Comparison of ENCODE assay signal across 21 mouse cellular contexts in genomic region chr1:75133421-75134207, GRCm38 (mm10). TPM values are rescaled to one million over a fixed set of nuclear protein-coding genes. Genes with fewer than 3 reads are reported as not detected.
DNase-seq lines count a peak whose midpoint lies in the region; ATAC-seq and TF ChIP-seq lines count a peak whose summit lies in the region.
"Had no signal": no experiment of that assay in that cellular context is flagged by ENCODE, and none has a peak within 500 bp of the region (broad histone marks: within the 10 kb centered on the region; RNA-seq: fewer than 3 reads in every experiment).

Gene Slc23a3 (minus strand): TSS chr1:75133890.

- peak within 1 kb of the TSS; percentile 14; the same call in 1 of the 2 replicates for H3K4me2 ChIP-seq in lung, postnatal 0 days (replicated peaks; ENCODE audit: low read depth, low read length)
- H3K4me2 ChIP-seq in kidney, embryonic 14.5 days (replicated peaks; ENCODE audit: low read depth, low read length), result no peak within 1 kb of the TSS
- H3K4me2 ChIP-seq: lung, embryonic 14.5 days; neural tube, embryonic 12.5 days had no signal

- TF ChIP-seq EP300 in lung, postnatal 0 days (IDR thresholded peaks at IDR 0.05), result no peak

- intact Hi-C loops in gastrocnemius, adult 2 months (cut with DNase I), result no loop called here

- DNase-seq in lung, postnatal 0 days (ENCODE audit: low spot score), result peak; percentile 57
- DNase-seq in lung, postnatal 36 days, result no peak
- peak; percentile 28 to 58 for DNase-seq in kidney, postnatal 4 days
- DNase-seq in gastrocnemius, adult 2 months, result no peak
- no peak for DNase-seq in thymus, postnatal 25 days
- no peak for DNase-seq in urinary bladder, postnatal 25 days (ENCODE audit: low spot score)
- DNase-seq: adrenal gland, postnatal 14 days; cerebellum, adult 9-11 months; embryo, embryonic 11 days; gastrocnemius, postnatal 14 days; heart, postnatal 36 days; lung, embryonic 14.5 days; right cerebral cortex, postnatal 14 days; thymus, adult 18-20 months had no signal

- ATAC-seq in lung, postnatal 0 days, result peak; percentile 62
- ATAC-seq in kidney, embryonic 14.5 days (ENCODE audit: low FRiP score, low TSS enrichment), result peak; percentile 21; the same call in 1 of the 2 replicates
- ATAC-seq: forebrain, embryonic 16.5 days had no signal

- no peak within 1 kb of the TSS for H3K9ac ChIP-seq in lung, postnatal 0 days (replicated peaks; ENCODE audit: low read depth)
- H3K9ac ChIP-seq in kidney, embryonic 14.5 days (ENCODE audit: low read depth, low read length), result no peak within 1 kb of the TSS
- H3K9ac ChIP-seq: lung, embryonic 14.5 days; neural tube, embryonic 12.5 days had no signal

- TF ChIP-seq CTCF in lung, postnatal 0 days (IDR thresholded peaks at IDR 0.05), result no peak
- no peak for TF ChIP-seq CTCF in gastrocnemius, adult 2 months (IDR thresholded peaks at IDR 0.05)

- no peaks in the 10 kb centered on the region for H3K4me1 ChIP-seq in lung, postnatal 0 days (ENCODE audit: insufficient read depth, low read depth, low read length)
- no peaks in the 10 kb centered on the region for H3K4me1 ChIP-seq in kidney, embryonic 14.5 days (ENCODE audit: control insufficient read depth, insufficient read depth, low read length)
- H3K4me1 ChIP-seq: neural tube, embryonic 12.5 days had no signal

- H3K4me3 ChIP-seq in lung, postnatal 0 days (ENCODE audit: low read depth, low read length), result no peak within 1 kb of the TSS
- no peak within 1 kb of the TSS for H3K4me3 ChIP-seq in kidney, embryonic 14.5 days (ENCODE audit: low read length)
- H3K4me3 ChIP-seq in gastrocnemius, adult 2 months, result no peak within 1 kb of the TSS
- H3K4me3 ChIP-seq: heart, embryonic 10.5 days; megakaryocyte, embryonic 14.5 days; neural tube, embryonic 12.5 days had no signal

- peaks cover 24% of the 10 kb centered on the region for H3K36me3 ChIP-seq in lung, postnatal 0 days (ENCODE audit: insufficient read depth, low read length)
- H3K36me3 ChIP-seq in kidney, embryonic 14.5 days (ENCODE audit: control insufficient read depth, insufficient read depth, low read length), result peaks cover 26% of the 10 kb centered on the region

- WGBS in lung, postnatal 0 days, result 45% methylated on average over 12 of the region's 12 CpGs
- WGBS in kidney, embryonic 14.5 days, result 59% methylated on average over 12 of the region's 12 CpGs

- no peaks in the 10 kb centered on the region for H3K27me3 ChIP-seq in lung, postnatal 0 days (replicated peaks; ENCODE audit: insufficient read depth, low read length)
- no peaks in the 10 kb centered on the region for H3K27me3 ChIP-seq in kidney, embryonic 14.5 days (ENCODE audit: control insufficient read depth, insufficient read depth, low read length)
- H3K27me3 ChIP-seq: CH12.LX; neural tube, embryonic 12.5 days had no signal

- H3K27ac ChIP-seq in lung, postnatal 0 days (ENCODE audit: low read length), result no peak within 1 kb of the TSS
- no peak within 1 kb of the TSS for H3K27ac ChIP-seq in kidney, embryonic 14.5 days (ENCODE audit: low read depth, low read length)
- H3K27ac ChIP-seq in gastrocnemius, adult 2 months, result no peak within 1 kb of the TSS
- H3K27ac ChIP-seq: heart, embryonic 10.5 days; neural tube, embryonic 12.5 days had no signal

- H3K9me3 ChIP-seq in lung, postnatal 0 days (ENCODE audit: low read length), result no peaks in the 10 kb centered on the region
- H3K9me3 ChIP-seq in kidney, embryonic 14.5 days (ENCODE audit: control insufficient read depth, low read length), result no peaks in the 10 kb centered on the region
- H3K9me3 ChIP-seq: heart, embryonic 10.5 days; megakaryocyte, embryonic 14.5 days; neural tube, embryonic 12.5 days had no signal

RNA-seq across cellular contexts. Expression of gene Slc23a3, which starts in this region (rescaled TPM):
- polyA plus RNA-seq in lung, postnatal 0 days (2015; fragmentation: Nextera tagmentation; extraction: Ambion mirVana), result 1.4 and 1.5 TPM in 2 replicates
- 0.84 and 2.4 TPM in 2 replicates for polyA plus RNA-seq in kidney, embryonic 14.5 days (2014; fragmentation: Nextera tagmentation; extraction: Ambion mirVana)
- total RNA-seq in gastrocnemius, adult 2 months (2021), result not detected
- total RNA-seq: adrenal gland, postnatal 14 days; CH12.LX; midbrain, postnatal 0 days had no signal
- polyA plus RNA-seq: forebrain, embryonic 16.5 days; midbrain, postnatal 0 days; neural tube, embryonic 12.5 days had no signal

Comparison
In these comparisons a context has a peak if more than half of its experiments do, and no peak if none do; other contexts are left out.
1. DNase-seq: peak in lung, postnatal 0 days (single experiment) and kidney, postnatal 4 days (2 of 2); none in lung, postnatal 36 days (single experiment), gastrocnemius, adult 2 months (single experiment), thymus, postnatal 25 days (single experiment) and urinary bladder, postnatal 25 days (single experiment).